Mouse (Mus musculus) liver, adult 2 months (tissue): ENCODE results near the gene Mpo.

Source experiments
- CTCF ChIP-seq: fragments of 200-500 bp; IDR thresholded peaks from 2 replicates; pipeline ENCODE4 v1.5.1; 2011; ENCODE audit warnings: low read depth, low read length, control low read depth
- POLR2A ChIP-seq: fragments of 200-500 bp; IDR thresholded peaks from 2 replicates; pipeline ENCODE4 v1.6.1; 2011; ENCODE audit warnings: low read length, control low read depth; ENCODE audit not compliant: insufficient read depth; ENCODE audit errors: extremely low read depth

GRCm38 (mm10) chr11:87807433-87807832 is 14.1 kb downstream of the Mpo start:
- no peak for TF ChIP-seq CTCF
- TF ChIP-seq POLR2A: no peak
